Mouse (Mus musculus) ES-Bruce4 (cell line): ENCODE data around the gene Amz1. TPM values are rescaled to one million over a fixed set of nuclear protein-coding genes. Genes with fewer than 3 reads are reported as not detected.
A peak's percentile ranks its signal among the peaks of the same experiment; 100 is the strongest.

Experiments
- H3K27ac ChIP-seq: 2 replicates; pipeline ENCODE4 v1.5.1; 2012; ENCODE audit warnings: low read length, inconsistent platforms; ENCODE audit not compliant: insufficient read depth
- H3K27me3 ChIP-seq: 2 replicates; pipeline ENCODE4 v1.6.1; 2012; ENCODE audit warnings: mild to moderate bottlenecking, low read length, inconsistent platforms; ENCODE audit not compliant: control insufficient read depth, poor library complexity, insufficient read depth, severe bottlenecking
- H3K36me3 ChIP-seq: 2 replicates; pipeline ENCODE4 v1.6.1; 2012; ENCODE audit warnings: inconsistent platforms, mild to moderate bottlenecking, low read length, moderate library complexity; ENCODE audit not compliant: control insufficient read depth, poor library complexity, insufficient read depth, severe bottlenecking
- H3K4me1 ChIP-seq: one replicate; pipeline ENCODE4 v1.8.1; 2011; ENCODE audit warnings: low read length; ENCODE audit not compliant: control insufficient read depth, insufficient read depth
- H3K4me3 ChIP-seq: 2 replicates; pipeline ENCODE4 v1.5.1; 2011; ENCODE audit warnings: low read depth, mild to moderate bottlenecking, low read length
- H3K9ac ChIP-seq: 2 replicates; pipeline ENCODE4 v1.6.1; 2012; ENCODE audit warnings: low read depth, mild to moderate bottlenecking, inconsistent platforms; ENCODE audit not compliant: poor library complexity, severe bottlenecking
- H3K9me3 ChIP-seq: replicated peaks from 2 replicates; pipeline ENCODE4 v1.6.1; 2012; ENCODE audit warnings: mild to moderate bottlenecking, low read length, inconsistent platforms; ENCODE audit not compliant: control insufficient read depth, poor library complexity, insufficient read depth, severe bottlenecking
- CTCF ChIP-seq: IDR thresholded peaks from one replicate; pipeline ENCODE4 v1.8.1; 2011; ENCODE audit warnings: low read depth, low read length
- EP300 ChIP-seq: IDR thresholded peaks from 2 replicates; pipeline ENCODE4 v1.6.1; 2011; ENCODE audit warnings: low read depth, low read length; ENCODE audit not compliant: insufficient read depth
- POLR2A ChIP-seq: IDR thresholded peaks from one replicate; pipeline ENCODE4 v1.8.1; 2011; ENCODE audit warnings: low read length; ENCODE audit not compliant: insufficient read depth
- polyA plus RNA-seq: library from polyadenylated mRNA; stranded (reverse); fragments of >200 nt; gene quantifications from 2 replicates; pipeline ENCODE4 v1.2.4, GENCODE M21; 2011; ENCODE audit warnings: low read depth; ENCODE audit not compliant: missing spikeins, insufficient read depth, insufficient read length

Gene Amz1
- polyA plus RNA-seq, 1 experiment = 0.60 TPM

DNA sequence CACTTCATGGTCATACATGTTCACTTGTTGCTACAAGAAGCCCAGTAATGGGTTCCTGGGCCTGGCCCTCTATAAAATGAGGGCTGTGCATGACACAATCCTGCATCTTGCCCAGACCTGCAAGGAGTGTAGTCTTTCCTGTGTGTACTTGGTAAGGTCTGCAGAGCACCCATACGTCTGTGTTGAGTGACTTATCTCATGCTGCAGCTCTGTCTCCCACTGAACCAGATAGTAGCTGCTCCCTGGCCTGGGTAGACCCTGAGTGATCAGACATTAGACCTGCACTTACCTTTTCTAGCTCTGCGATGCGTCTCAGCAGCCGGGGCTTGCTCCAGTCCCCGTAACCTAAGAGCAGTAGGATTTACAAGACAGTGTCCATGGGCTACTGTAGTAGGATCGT is 41.8 kb upstream of the Amz1 start:
- H3K36me3 ChIP-seq = no peaks in the 10 kb centered on the region
- TF ChIP-seq POLR2A (no peak), CTCF (no peak), EP300 (no peak)

DNA sequence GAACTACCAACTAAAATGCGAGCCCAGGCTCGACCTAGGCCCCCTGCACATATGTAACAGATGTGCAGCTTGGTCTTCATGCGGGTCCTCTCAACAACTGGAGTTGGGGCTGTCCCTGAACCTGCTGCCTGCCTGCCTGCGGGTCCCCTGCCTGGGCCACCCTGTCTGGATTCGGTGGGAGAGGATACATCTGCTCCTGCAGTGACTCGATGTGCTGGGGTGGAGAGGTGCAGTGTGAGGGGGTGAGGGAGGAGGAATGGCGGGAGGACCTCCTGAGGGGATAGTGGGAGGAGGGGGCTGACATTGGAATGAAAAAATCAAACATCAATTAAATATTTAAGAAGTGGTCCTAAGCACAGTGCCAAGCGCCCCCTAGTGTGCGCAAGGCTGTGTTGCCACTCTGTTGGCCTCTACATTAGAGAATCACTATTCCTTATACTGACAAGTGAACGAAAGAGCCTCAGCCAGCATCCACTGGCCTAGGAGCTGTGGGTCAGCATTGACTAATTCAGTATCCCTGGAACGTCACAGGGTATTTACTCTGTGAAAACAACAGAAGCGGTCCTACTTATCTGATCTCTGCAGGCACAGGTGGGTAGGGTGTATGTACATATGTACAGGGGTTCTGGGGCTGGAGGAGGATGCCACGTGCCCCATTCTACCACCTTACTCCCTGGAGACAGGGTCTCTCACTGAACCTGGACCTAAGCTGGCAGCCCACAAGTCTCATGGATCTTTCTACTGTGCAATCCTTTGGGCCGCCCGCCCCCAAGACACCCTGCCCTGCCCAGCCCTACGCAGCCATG is 39.4 kb upstream of the Amz1 start:
- no peaks in the 10 kb centered on the region for H3K36me3 ChIP-seq
- no peak overlapping the region for H3K27ac ChIP-seq
- no peak for TF ChIP-seq POLR2A
- TF ChIP-seq CTCF = peak; percentile 86
- H3K9ac ChIP-seq = no peak overlapping the region
- no peaks in the 10 kb centered on the region for H3K9me3 ChIP-seq
- H3K27me3 ChIP-seq = no peaks in the 10 kb centered on the region
- no peaks in the 10 kb centered on the region for H3K4me1 ChIP-seq
- H3K4me3 ChIP-seq = no peak overlapping the region

More for the DNA sequence above, 41.8 kb upstream of the Amz1 start:
- no peaks in the 10 kb centered on the region for H3K9me3 ChIP-seq
- H3K4me3 ChIP-seq = no peak overlapping the region
- no peaks in the 10 kb centered on the region for H3K27me3 ChIP-seq
- H3K9ac ChIP-seq = no peak overlapping the region
- no peak overlapping the region for H3K27ac ChIP-seq
- H3K4me1 ChIP-seq = no peaks in the 10 kb centered on the region

DNA sequence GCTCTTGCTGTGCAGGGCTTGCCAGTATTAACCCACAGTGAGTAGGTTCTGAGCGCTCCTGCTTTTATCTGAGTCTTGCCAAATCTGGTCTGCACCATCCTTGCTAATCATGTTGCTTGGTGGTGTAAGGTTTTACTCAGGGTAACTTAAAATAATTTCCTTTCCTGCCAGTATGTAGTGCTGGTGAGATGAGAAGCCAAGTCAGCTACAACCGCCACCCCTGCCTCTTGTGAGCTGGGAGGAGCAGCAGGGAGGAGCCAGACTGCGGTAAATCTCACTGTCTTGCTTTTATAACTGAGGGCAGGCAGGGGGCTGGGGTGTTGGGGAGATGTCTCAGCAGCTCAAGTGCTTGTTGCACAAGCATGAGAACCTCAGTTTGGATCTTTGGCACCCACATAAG is 35.5 kb upstream of the Amz1 start:
- H3K36me3 ChIP-seq = no peaks in the 10 kb centered on the region
- no peaks in the 10 kb centered on the region for H3K4me1 ChIP-seq
- H3K27me3 ChIP-seq = no peaks in the 10 kb centered on the region
- no peaks in the 10 kb centered on the region for H3K9me3 ChIP-seq
- H3K9ac ChIP-seq = no peak overlapping the region
- no peak overlapping the region for H3K4me3 ChIP-seq
- TF ChIP-seq POLR2A (no peak), EP300 (no peak), CTCF (no peak)
- H3K27ac ChIP-seq = no peak overlapping the region

DNA sequence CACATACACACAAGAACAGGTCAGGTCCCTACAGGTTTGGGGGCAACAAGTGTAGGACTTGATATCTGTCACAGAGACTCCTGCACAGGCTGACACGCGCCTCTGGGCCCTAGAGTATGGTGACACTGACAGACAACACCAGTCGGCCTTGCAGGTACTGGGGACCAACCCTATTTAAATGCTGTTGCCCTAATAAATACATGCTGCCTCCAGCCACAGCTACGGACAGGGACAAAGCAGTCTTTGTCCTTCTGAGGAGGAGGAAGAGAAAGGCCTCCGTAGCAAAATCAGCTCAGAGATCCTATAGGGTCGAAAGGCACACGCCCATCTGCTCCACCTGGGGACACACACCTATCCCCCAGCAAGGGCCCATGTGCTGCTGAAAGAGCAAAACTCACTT is 27.9 kb upstream of the Amz1 start:
- Histone ChIP-seq H3K4me3 (no peak overlapping the region), H3K9me3 (no peaks in the 10 kb centered on the region), H3K4me1 (peaks cover 3% of the 10 kb centered on the region), H3K9ac (no peak overlapping the region), H3K27ac (no peak overlapping the region), H3K36me3 (no peaks in the 10 kb centered on the region), H3K27me3 (no peaks in the 10 kb centered on the region)
- TF ChIP-seq CTCF = no peak
- no peak for TF ChIP-seq EP300
- no peak for TF ChIP-seq POLR2A

DNA sequence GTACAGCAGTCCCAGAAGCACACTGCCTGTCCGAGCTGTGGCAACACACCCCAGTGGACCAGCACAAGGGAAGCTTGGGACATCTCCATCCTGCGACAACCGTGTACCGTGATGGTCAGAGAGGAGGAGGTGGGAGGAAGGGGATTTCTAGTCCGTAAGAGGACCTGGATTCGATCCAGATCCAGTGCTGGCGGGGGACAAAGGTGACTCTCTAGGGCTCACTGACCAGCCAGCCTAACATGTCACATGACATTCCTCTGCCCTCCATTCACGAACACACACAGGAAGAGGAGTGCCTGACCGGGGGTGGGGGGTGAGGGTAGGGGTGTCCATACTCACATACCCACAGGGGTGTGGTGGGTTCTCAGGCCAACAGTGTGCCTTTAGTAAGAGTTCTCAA is 24.2 kb upstream of the Amz1 start:
- Histone ChIP-seq H3K27ac (no peak overlapping the region), H3K4me3 (no peak overlapping the region), H3K9me3 (no peaks in the 10 kb centered on the region), H3K9ac (no peak overlapping the region), H3K4me1 (peaks cover 3% of the 10 kb centered on the region), H3K36me3 (no peaks in the 10 kb centered on the region), H3K27me3 (no peaks in the 10 kb centered on the region)
- TF ChIP-seq POLR2A (no peak), CTCF (no peak), EP300 (no peak)

DNA sequence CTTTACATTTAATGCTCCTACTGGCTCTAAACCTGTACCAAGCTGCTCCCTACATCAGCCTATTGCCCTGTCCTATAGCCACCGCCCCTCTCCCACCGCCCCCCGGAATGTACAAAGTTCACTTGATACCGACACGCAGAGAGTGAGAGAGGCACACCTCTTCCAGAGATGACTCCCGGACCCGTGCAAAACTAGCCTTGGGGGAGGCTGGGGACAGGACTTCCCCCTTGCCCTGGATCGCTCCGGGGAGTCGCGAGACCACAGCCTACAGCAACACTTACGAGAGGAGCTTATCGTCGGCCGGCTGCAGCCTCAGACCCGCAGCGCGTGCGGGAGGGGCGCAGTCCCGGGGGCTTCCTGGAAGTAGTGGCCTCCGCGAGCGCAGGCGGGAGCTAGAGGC is 22.3 kb upstream of the Amz1 start:
- peaks cover 3% of the 10 kb centered on the region for H3K4me1 ChIP-seq
- peak overlapping the region; percentile 45 for H3K9ac ChIP-seq
- H3K9me3 ChIP-seq = no peaks in the 10 kb centered on the region
- no peak overlapping the region for H3K27ac ChIP-seq
- H3K27me3 ChIP-seq = no peaks in the 10 kb centered on the region
- peak overlapping the region; percentile 90 for H3K4me3 ChIP-seq
- TF ChIP-seq POLR2A (no peak), CTCF (no peak), EP300 (no peak)
- H3K36me3 ChIP-seq = no peaks in the 10 kb centered on the region
